Mouse (Mus musculus) kidney, adult 2 months (tissue): ENCODE data around the gene Rhoc.

Source experiments
- CTCF ChIP-seq: fragments of 200-500 bp; conservative IDR thresholded peaks from 2 replicates; pipeline ENCODE4 v1.5.1; 2011; ENCODE audit warnings: low read depth, mild to moderate bottlenecking, control low read depth, low read length, moderate library complexity, mixed read lengths; ENCODE audit not compliant: insufficient read depth, insufficient read length
- POLR2A ChIP-seq: fragments of 200-500 bp; IDR thresholded peaks from one replicate; pipeline ENCODE4 v1.6.1; 2011; ENCODE audit warnings: low read depth, low read length, control low read depth

- no peak for TF ChIP-seq CTCF
- TF ChIP-seq POLR2A: no peak
Observed at GRCm38 (mm10) chr3:104767141-104767540, 21.0 kb upstream of the Rhoc start.
